Mouse (Mus musculus) C2C12 (cell line): Measurements from ENCODE around the gene Fau. TPM values are rescaled to one million over a fixed set of nuclear protein-coding genes. Genes with fewer than 3 reads are reported as not detected.

ENCODE experiments used
- H3K27me3 ChIP-seq: one replicate; pipeline ENCODE4 v1.6.1; 2011; ENCODE audit not compliant: control insufficient read depth, insufficient read depth, insufficient read length
- H3K36me3 ChIP-seq: one replicate; pipeline ENCODE4 v1.6.1; 2011; ENCODE audit not compliant: control insufficient read depth, insufficient read depth
- H3K4me3 ChIP-seq: one replicate; pipeline ENCODE4 v1.5.1; 2011; ENCODE audit warnings: mild to moderate bottlenecking, control low read depth; ENCODE audit not compliant: poor library complexity, insufficient read depth, severe bottlenecking
- H3K79me2 ChIP-seq: one replicate; pipeline ENCODE4 v1.6.1; 2011; ENCODE audit not compliant: control insufficient read depth, insufficient read depth
- H3K79me3 ChIP-seq: one replicate; pipeline ENCODE4 v1.6.1; 2011; ENCODE audit warnings: low read depth, control low read depth
- H3ac ChIP-seq: one replicate; pipeline ENCODE3; 2011; ENCODE audit warnings: low read depth; ENCODE audit not compliant: control insufficient read depth, insufficient read length
- CEBPB ChIP-seq: IDR thresholded peaks from one replicate; pipeline ENCODE4 v1.6.1; 2011; ENCODE audit warnings: low read depth, mild to moderate bottlenecking, control low read depth, moderate library complexity
- CTCF ChIP-seq: IDR thresholded peaks from one replicate; pipeline ENCODE4 v1.5.1; 2011; ENCODE audit not compliant: control insufficient read depth, insufficient read depth, insufficient read length
- FOSL1 ChIP-seq: IDR thresholded peaks from one replicate; pipeline ENCODE4 v1.8.0; 2011; ENCODE audit warnings: mild to moderate bottlenecking, low read length; ENCODE audit not compliant: poor library complexity, insufficient read depth, severe bottlenecking
- MAX ChIP-seq: IDR thresholded peaks from one replicate; pipeline ENCODE4 v1.6.1; 2011; ENCODE audit warnings: mild to moderate bottlenecking, control low read depth
- MYOD1 ChIP-seq: IDR thresholded peaks from one replicate; pipeline ENCODE4 v1.6.1; 2011; ENCODE audit warnings: low read depth; ENCODE audit not compliant: control insufficient read depth, insufficient read length
- MYOG ChIP-seq: IDR thresholded peaks from one replicate; pipeline ENCODE4 v1.6.1; 2011; ENCODE audit not compliant: control insufficient read depth, insufficient read length; ENCODE audit errors: extremely low read depth
- USF1 ChIP-seq: IDR thresholded peaks from one replicate; pipeline ENCODE4 v1.6.1; 2011; ENCODE audit warnings: low read depth, mild to moderate bottlenecking, control low read depth, moderate library complexity
- polyA plus RNA-seq: library from polyadenylated mRNA; unstranded; fragments of >200 nt; fragmentation: generic; extraction: Trizol; gene quantifications from one replicate; pipeline ENCODE4 v1.2.1, GENCODE M21; 2012; ENCODE audit warnings: missing spikeins

Fau gene
- polyA plus RNA-seq, 1 experiment: 2,541 TPM

DNA sequence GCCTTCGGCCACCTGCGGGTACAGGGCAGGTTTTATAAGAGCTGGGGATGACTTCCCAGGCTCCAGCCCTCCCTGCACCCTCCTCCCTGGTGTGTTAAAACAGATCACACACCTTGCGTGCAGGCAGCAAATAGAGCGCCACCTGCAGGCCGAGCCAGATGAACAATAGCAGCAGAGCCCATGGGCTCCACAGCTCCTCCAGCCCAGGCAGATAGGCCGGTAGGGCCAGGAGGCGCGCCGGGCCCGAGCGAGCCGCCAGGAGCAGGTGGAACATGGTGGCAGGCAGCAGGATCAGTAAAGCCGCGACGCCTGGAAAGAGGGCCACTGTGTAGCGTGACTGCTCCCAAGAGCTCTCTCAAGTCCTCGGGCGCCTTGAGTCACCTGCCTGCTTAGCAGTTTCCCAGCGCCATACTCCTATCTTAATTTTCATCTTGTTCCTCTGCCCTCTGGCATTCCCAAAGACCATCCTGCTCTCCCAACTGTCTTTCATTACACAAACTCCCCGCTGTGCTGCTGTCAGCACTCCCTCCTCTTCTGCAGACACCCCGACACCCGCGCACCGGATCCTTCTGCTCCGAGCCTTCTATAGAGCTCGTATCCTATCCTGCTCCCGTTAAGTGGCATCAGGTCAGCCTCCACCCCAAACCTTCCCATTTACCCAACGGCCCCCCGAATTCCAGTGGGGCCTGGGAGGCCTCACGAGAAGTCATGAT lies 9.5 kb downstream of the Fau start:
- no peaks in the 10 kb centered on the region for H3K27me3 ChIP-seq
- H3K79me2 ChIP-seq: peaks cover 12% of the 10 kb centered on the region
- peak overlapping the region; percentile 47 for H3ac ChIP-seq
- H3K36me3 ChIP-seq: peaks cover 9% of the 10 kb centered on the region
- TF ChIP-seq CTCF: peak; percentile 92
- no peak for TF ChIP-seq CEBPB
- peaks cover 7% of the 10 kb centered on the region for H3K79me3 ChIP-seq
- peak overlapping the region; percentile 30 for H3K4me3 ChIP-seq

- Histone ChIP-seq H3K79me3 (peaks cover 2% of the 10 kb centered on the region), H3K4me3 (peak within 1 kb of the TSS; percentile 30), H3K79me2 (peaks cover 5% of the 10 kb centered on the region), H3K36me3 (peaks cover 9% of the 10 kb centered on the region), H3ac (peak within 1 kb of the TSS; percentile 47), H3K27me3 (no peaks in the 10 kb centered on the region)
- TF ChIP-seq CTCF (no peak), USF1 (no peak), MYOD1 (no peak), MAX (no peak), FOSL1 (no peak), CEBPB (no peak)
These were observed 10.2 kb downstream of the Fau start, which contains the start of gene Tm7sf2 for GRCm38 (mm10) chr19:6067724-6068415. Gene Tm7sf2, minus strand, starts transcription at chr19:6068373.

- TF ChIP-seq MYOD1 (no peak), CEBPB (no peak), FOSL1 (no peak), MYOG (no peak), USF1 (no peak), MAX (no peak), CTCF (no peak)
- H3ac ChIP-seq: no peak overlapping the region
- no peaks in the 10 kb centered on the region for H3K79me3 ChIP-seq
- no peak overlapping the region for H3K4me3 ChIP-seq
- H3K36me3 ChIP-seq: peaks cover 9% of the 10 kb centered on the region
- H3K79me2 ChIP-seq: no peaks in the 10 kb centered on the region
- no peaks in the 10 kb centered on the region for H3K27me3 ChIP-seq
These were observed 11.3 kb downstream of the Fau start for GRCm38 (mm10) chr19:6068951-6069350.

- H3K79me3 ChIP-seq: no peaks in the 10 kb centered on the region
- peaks cover 8% of the 10 kb centered on the region for H3K79me2 ChIP-seq
- no peak overlapping the region for H3ac ChIP-seq
- TF ChIP-seq CEBPB: no peak
- no peak for TF ChIP-seq MAX
- no peak for TF ChIP-seq MYOG
- TF ChIP-seq MYOD1: no peak
- no peak for TF ChIP-seq USF1
- H3K27me3 ChIP-seq: no peaks in the 10 kb centered on the region
- H3K4me3 ChIP-seq: no peak overlapping the region
- H3K36me3 ChIP-seq: peaks cover 15% of the 10 kb centered on the region
These were observed 12.2 kb downstream of the Fau start for GRCm38 (mm10) chr19:6069851-6070250.

DNA sequence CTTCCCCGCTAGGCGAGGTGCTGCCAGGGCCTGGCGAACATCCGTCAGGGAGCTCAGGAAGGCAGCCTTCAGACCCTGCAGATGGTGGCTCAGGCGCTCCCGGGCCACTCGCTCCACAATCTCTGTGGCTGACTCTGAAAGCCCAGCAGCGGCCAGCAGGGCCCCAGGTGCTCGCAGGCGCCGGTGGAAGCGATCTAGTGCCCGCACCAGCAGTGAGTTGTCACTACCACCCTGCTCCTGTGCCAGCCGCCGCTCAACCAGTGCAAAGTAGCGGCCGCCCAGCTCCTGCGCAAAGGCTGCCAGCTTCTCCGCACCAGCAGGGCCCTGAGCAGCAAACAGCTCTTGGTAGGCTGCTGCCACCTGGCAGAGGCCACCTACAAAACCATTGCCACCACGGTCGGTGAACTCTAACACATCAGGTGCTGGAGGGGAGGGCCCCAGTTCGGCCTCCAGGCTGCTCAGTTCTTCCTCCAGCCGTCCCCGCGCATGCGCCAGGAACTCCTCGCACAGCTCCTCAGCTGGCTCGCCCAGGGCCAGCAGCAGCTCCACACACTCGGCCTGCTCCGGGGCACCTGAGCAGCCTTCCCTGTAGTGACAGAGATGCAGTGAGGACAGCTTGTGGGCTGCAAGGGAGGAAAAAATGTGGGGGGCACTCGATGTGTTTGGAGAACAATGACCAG lies 13.1 kb downstream of the Fau start:
- TF ChIP-seq USF1 (no peak), MYOG (no peak), MAX (no peak), MYOD1 (no peak), CTCF (no peak), FOSL1 (no peak), CEBPB (no peak)
- H3K79me2 ChIP-seq: peaks cover 16% of the 10 kb centered on the region
- no peak overlapping the region for H3K4me3 ChIP-seq
- H3ac ChIP-seq: no peak overlapping the region
- no peaks in the 10 kb centered on the region for H3K79me3 ChIP-seq
- peaks cover 16% of the 10 kb centered on the region for H3K36me3 ChIP-seq
- no peaks in the 10 kb centered on the region for H3K27me3 ChIP-seq

DNA sequence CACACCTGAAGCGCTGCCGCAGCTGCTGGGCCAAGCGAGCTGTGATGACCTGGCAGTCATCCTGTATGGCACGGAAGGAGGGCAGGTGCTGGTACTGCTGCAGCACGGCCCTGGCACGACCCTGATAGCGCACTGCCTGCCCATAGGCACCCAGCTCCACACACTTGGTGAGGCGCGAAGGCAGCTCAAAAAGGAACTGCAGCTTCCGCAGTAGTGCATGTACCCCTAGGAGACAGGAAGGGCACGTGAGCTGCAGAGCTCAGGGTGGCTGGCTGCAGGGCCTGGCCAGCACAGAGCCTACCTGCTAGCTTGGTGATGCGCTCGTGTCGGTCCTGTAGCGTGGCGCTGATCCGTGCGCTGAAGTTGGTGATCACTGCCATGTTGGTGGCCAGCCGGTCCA lies 13.6 kb downstream of the Fau start:
- Histone ChIP-seq H3K4me3 (no peak overlapping the region), H3ac (no peak overlapping the region), H3K27me3 (no peaks in the 10 kb centered on the region), H3K36me3 (peaks cover 16% of the 10 kb centered on the region), H3K79me2 (peaks cover 22% of the 10 kb centered on the region), H3K79me3 (peaks cover 3% of the 10 kb centered on the region)
- TF ChIP-seq USF1 (no peak), MYOD1 (no peak), FOSL1 (no peak), MAX (no peak), CEBPB (no peak), CTCF (no peak), MYOG (no peak)
